Mouse (Mus musculus) C2C12 (cell line): Measurements from ENCODE around the gene Tec. TPM values are rescaled to one million over a fixed set of nuclear protein-coding genes. Genes with fewer than 3 reads are reported as not detected.

ENCODE experiments used
- H3K27me3 ChIP-seq: one replicate; pipeline ENCODE4 v1.6.1; 2011; ENCODE audit not compliant: control insufficient read depth, insufficient read depth, insufficient read length
- H3K36me3 ChIP-seq: one replicate; pipeline ENCODE4 v1.6.1; 2011; ENCODE audit not compliant: control insufficient read depth, insufficient read depth
- H3K4me3 ChIP-seq: one replicate; pipeline ENCODE4 v1.5.1; 2011; ENCODE audit warnings: mild to moderate bottlenecking, control low read depth; ENCODE audit not compliant: poor library complexity, insufficient read depth, severe bottlenecking
- H3K79me2 ChIP-seq: one replicate; pipeline ENCODE4 v1.6.1; 2011; ENCODE audit not compliant: control insufficient read depth, insufficient read depth
- H3K79me3 ChIP-seq: one replicate; pipeline ENCODE4 v1.6.1; 2011; ENCODE audit warnings: low read depth, control low read depth
- H3ac ChIP-seq: one replicate; pipeline ENCODE3; 2011; ENCODE audit warnings: low read depth; ENCODE audit not compliant: control insufficient read depth, insufficient read length
- CEBPB ChIP-seq: IDR thresholded peaks from one replicate; pipeline ENCODE4 v1.6.1; 2011; ENCODE audit warnings: low read depth, mild to moderate bottlenecking, control low read depth, moderate library complexity
- CTCF ChIP-seq: IDR thresholded peaks from one replicate; pipeline ENCODE4 v1.5.1; 2011; ENCODE audit not compliant: control insufficient read depth, insufficient read depth, insufficient read length
- FOSL1 ChIP-seq: IDR thresholded peaks from one replicate; pipeline ENCODE4 v1.8.0; 2011; ENCODE audit warnings: mild to moderate bottlenecking, low read length; ENCODE audit not compliant: poor library complexity, insufficient read depth, severe bottlenecking
- MAX ChIP-seq: IDR thresholded peaks from one replicate; pipeline ENCODE4 v1.6.1; 2011; ENCODE audit warnings: mild to moderate bottlenecking, control low read depth
- MYOD1 ChIP-seq: IDR thresholded peaks from one replicate; pipeline ENCODE4 v1.6.1; 2011; ENCODE audit warnings: low read depth; ENCODE audit not compliant: control insufficient read depth, insufficient read length
- MYOG ChIP-seq: IDR thresholded peaks from one replicate; pipeline ENCODE4 v1.6.1; 2011; ENCODE audit not compliant: control insufficient read depth, insufficient read length; ENCODE audit errors: extremely low read depth
- USF1 ChIP-seq: IDR thresholded peaks from one replicate; pipeline ENCODE4 v1.6.1; 2011; ENCODE audit warnings: low read depth, mild to moderate bottlenecking, control low read depth, moderate library complexity
- polyA plus RNA-seq: library from polyadenylated mRNA; unstranded; fragments of >200 nt; fragmentation: generic; extraction: Trizol; gene quantifications from one replicate; pipeline ENCODE4 v1.2.1, GENCODE M21; 2012; ENCODE audit warnings: missing spikeins

The Tec gene
- polyA plus RNA-seq, 1 experiment, result 0.88 TPM

- Histone ChIP-seq H3K79me3 (no peaks in the 10 kb centered on the region), H3K4me3 (no peak overlapping the region), H3K27me3 (no peaks in the 10 kb centered on the region), H3K79me2 (no peaks in the 10 kb centered on the region), H3ac (no peak overlapping the region), H3K36me3 (no peaks in the 10 kb centered on the region)
- TF ChIP-seq USF1 (no peak), CEBPB (no peak), CTCF (no peak), FOSL1 (no peak), MYOD1 (no peak), MAX (no peak), MYOG (no peak)
Measured at GRCm38 (mm10) chr5:72816491-72816890, 51.8 kb downstream of the Tec start.

DNA sequence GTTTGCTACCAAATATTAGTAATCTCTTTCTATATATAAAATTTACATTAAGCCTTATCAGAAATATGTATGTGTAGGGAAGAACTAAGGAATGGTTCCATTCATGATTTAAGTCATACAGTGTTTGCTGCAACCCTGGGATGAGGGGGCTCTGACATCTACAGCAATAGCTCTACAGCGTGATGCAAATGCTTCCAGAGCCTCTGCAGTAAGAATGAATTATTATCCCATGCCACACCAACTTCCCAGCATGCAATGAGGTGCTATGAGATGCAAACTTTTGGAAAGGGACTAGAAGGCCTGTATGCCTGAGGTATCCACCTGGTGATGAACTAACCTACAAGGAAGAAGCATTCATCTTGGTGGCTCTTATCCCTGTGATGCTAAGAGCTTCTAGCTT lies 52.2 kb downstream of the Tec start:
- no peak overlapping the region for H3ac ChIP-seq
- H3K79me2 ChIP-seq, result no peaks in the 10 kb centered on the region
- no peak overlapping the region for H3K4me3 ChIP-seq
- no peaks in the 10 kb centered on the region for H3K79me3 ChIP-seq
- no peaks in the 10 kb centered on the region for H3K36me3 ChIP-seq
- no peaks in the 10 kb centered on the region for H3K27me3 ChIP-seq
- no peak for TF ChIP-seq CEBPB
- no peak for TF ChIP-seq CTCF
- TF ChIP-seq FOSL1, result no peak
- TF ChIP-seq MYOD1, result no peak
- TF ChIP-seq USF1, result no peak
- TF ChIP-seq MYOG, result no peak
- TF ChIP-seq MAX, result no peak

DNA sequence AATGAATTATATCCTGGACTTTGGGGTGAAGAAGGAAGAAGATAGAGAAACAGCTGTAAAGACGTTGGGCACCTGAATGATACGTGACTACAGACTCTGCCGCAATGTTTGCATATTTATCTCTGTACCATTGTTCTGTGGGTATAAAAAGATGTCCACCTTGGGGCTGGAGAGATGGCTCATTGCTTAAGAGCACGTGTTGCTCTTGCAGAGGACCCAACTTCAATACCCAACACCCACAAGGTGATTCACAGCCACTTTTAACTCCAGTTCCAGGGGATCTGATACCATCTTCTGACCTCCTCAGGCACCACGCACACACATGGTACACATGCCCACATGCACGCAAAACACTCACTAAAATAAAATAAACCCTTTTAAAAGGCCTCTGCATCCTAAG lies 52.9 kb downstream of the Tec start:
- Histone ChIP-seq H3K4me3 (no peak overlapping the region), H3K79me2 (no peaks in the 10 kb centered on the region), H3K79me3 (no peaks in the 10 kb centered on the region), H3ac (no peak overlapping the region), H3K36me3 (no peaks in the 10 kb centered on the region), H3K27me3 (no peaks in the 10 kb centered on the region)
- TF ChIP-seq MYOD1, result no peak
- no peak for TF ChIP-seq FOSL1
- no peak for TF ChIP-seq CTCF
- TF ChIP-seq USF1, result no peak
- no peak for TF ChIP-seq MAX
- TF ChIP-seq CEBPB, result no peak
- no peak for TF ChIP-seq MYOG

GRCm38 (mm10) chr5:72814072-72814471 lies 54.2 kb downstream of the Tec start:
- Histone ChIP-seq H3K4me3 (no peak overlapping the region), H3K27me3 (no peaks in the 10 kb centered on the region), H3K79me3 (no peaks in the 10 kb centered on the region), H3K79me2 (no peaks in the 10 kb centered on the region), H3ac (no peak overlapping the region), H3K36me3 (no peaks in the 10 kb centered on the region)
- TF ChIP-seq FOSL1 (no peak), MAX (no peak), MYOD1 (no peak), USF1 (no peak), MYOG (no peak), CEBPB (no peak), CTCF (no peak)

DNA sequence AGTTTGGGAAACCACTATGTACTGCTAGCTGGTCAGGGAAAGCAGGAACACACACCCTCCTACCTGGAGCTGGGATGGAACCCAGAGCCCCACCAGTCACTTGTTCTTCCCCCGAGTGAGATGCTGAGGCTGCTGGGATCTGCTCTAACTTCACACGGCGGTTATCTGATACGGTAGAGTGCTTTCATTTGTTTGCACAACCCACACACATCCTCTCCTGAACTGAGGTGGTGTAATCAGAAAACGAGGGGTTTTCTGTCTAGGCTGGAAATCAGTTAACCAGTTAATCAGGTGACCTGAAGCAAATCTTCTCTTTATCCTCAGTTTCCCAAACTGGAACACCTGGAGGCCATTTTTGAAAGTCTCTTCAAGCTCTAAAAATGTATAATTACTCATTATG lies 55.4 kb downstream of the Tec start:
- H3K79me3 ChIP-seq, result no peaks in the 10 kb centered on the region
- H3ac ChIP-seq, result no peak overlapping the region
- no peaks in the 10 kb centered on the region for H3K79me2 ChIP-seq
- H3K36me3 ChIP-seq, result no peaks in the 10 kb centered on the region
- TF ChIP-seq CEBPB, result no peak
- TF ChIP-seq MYOG, result no peak
- no peak for TF ChIP-seq MAX
- no peak for TF ChIP-seq CTCF
- no peak for TF ChIP-seq MYOD1
- no peak for TF ChIP-seq FOSL1
- no peak for TF ChIP-seq USF1
- H3K27me3 ChIP-seq, result no peaks in the 10 kb centered on the region
- H3K4me3 ChIP-seq, result no peak overlapping the region

DNA sequence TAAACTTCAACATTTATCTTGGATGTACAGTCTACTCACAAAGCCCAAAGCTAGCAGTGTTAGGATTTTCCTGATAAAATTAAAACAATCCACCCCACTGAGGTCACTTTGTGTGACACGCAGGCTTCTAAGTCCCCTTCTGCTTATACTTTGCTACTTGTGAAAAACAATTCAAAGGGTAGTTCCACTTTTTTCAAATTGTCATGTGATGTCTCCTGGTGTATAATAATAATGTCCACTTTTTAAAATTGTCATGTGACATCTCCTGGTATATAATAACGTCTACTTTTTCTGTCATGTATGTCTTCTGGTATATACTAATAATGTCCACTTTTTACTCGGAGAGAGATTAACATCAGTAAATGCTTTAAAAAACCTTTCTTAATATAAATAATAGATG lies 56.0 kb downstream of the Tec start:
- no peaks in the 10 kb centered on the region for H3K36me3 ChIP-seq
- H3ac ChIP-seq, result no peak overlapping the region
- no peaks in the 10 kb centered on the region for H3K79me2 ChIP-seq
- H3K4me3 ChIP-seq, result no peak overlapping the region
- no peaks in the 10 kb centered on the region for H3K79me3 ChIP-seq
- no peaks in the 10 kb centered on the region for H3K27me3 ChIP-seq
- TF ChIP-seq MYOG (no peak), MYOD1 (no peak), CEBPB (no peak), FOSL1 (no peak)

GRCm38 (mm10) chr5:72811397-72811796 lies 56.9 kb downstream of the Tec start:
- TF ChIP-seq MYOD1 (no peak), FOSL1 (no peak), CTCF (no peak), MAX (no peak), CEBPB (no peak), MYOG (no peak)
- H3K27me3 ChIP-seq, result no peaks in the 10 kb centered on the region
- H3K79me2 ChIP-seq, result no peaks in the 10 kb centered on the region
- H3K79me3 ChIP-seq, result no peaks in the 10 kb centered on the region
- no peak overlapping the region for H3ac ChIP-seq
- H3K4me3 ChIP-seq, result no peak overlapping the region
- no peaks in the 10 kb centered on the region for H3K36me3 ChIP-seq
